Mouse (Mus musculus): ENCODE data around the gene Nrxn2.

Nrxn2 gene

DNA sequence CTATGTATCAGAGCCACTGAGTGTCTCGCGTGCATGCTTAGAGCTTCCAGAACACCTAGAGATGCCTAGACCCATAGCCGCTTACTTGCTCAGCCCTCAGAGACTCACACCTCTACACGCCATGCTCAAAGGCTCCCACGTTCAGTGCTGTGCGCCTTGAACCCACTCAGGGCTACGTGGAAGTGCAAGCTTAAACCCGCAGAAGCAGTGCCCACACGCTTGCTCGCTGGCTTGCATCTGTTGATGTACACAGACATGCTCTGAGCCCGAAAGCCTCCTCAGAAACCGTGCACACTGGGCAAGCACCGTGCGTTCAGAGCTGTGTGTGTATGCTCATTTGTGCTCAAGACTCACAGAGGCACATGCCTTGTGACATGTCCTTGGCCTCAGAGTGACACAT is 103.8 kb downstream of the Nrxn2 start:
- DNase-seq, result no peak

DNA sequence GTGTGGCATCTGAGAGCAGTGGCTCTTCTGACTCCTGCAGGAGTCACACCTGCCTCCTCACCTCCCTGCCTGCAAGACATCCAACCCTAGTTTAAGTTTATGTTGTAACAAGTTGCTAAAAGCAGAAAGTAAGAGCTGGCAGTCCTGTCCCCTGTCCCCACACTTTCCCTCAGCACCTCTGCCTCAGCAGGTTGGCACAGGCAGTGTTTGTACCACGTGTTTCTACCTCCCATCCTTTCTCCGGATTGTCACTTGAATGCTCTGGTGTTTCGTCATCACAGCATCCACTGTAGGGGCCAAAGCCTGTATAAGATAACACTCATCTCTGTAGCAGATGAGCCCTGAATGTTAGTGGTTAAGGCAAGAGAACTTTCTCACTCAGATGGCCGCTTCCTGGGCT is 106.5 kb downstream of the Nrxn2 start:
- no peak for DNase-seq

DNA sequence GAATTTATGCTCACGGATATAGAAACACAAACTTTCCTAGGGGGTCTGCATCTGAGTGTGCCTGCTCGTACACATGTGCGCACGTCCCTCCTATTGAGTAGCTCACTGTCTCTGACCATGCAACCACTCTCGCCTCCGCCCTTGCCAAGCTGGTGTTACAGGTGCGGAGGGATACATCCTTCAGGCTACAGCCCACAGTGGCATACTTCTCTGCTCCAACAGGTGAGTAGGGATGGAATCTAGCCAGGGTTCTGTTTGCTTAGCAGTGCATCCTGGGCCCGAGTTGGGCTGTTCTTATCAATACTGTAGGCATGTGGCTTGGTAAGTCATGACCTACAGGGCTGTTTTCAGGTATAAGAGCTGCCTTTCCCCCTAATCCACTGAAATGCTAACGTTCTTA is 107.5 kb downstream of the Nrxn2 start:
- DNase-seq, result no peak

DNA sequence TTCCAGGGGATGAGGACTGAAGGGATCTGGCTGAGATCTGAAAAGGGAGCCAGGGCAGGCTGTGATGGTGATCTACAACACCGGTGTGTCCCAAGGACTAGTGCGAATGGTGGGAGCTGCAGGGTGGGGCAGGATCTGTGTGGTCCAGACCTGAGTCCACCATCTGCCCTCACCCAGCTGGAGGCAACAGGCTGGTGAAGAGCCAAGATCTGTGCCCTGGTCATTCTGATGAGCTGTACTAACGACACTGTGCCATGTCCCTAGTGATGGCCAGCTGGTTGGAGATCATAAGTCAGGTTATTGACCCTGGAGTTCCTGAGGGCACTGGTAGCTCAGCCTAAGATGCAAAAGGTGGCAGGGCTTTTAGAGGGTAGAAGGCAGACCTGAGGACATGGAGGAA is 108.9 kb downstream of the Nrxn2 start:
- no peak for DNase-seq

DNA sequence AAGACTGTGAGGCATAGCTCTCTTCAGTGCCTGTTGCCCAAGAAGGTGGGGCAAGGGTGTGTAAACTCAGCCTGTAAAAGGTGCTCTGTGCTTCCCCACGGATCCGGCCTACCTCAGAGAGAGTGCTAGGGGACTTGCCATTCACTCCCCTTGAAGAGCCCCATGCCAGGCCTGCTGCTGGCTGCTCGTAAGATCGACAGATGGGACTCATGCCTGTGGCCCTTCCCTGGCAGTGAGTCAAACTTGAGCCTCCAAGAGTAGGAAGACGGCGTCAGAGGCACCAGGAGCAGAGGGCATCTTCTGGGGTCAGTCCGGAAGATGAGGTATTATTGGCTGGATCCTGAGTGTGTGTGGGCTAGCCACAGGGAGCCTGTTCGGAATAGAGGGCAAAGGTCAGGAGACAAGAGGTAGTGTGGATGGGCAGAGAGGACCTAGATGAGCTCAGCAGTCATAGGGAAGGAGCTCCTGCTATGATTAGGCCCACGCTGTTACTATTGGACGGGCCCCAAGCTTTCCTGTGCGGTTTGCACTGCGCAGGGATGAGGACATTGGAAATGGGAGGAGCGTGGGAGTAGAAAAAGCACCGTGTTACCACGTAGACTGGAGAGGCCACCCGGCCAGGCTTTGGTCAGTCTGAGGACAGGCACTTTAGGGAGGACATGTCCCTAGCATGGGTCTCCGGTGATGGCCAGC is 109.5 kb downstream of the Nrxn2 start:
- no peak for DNase-seq

DNA sequence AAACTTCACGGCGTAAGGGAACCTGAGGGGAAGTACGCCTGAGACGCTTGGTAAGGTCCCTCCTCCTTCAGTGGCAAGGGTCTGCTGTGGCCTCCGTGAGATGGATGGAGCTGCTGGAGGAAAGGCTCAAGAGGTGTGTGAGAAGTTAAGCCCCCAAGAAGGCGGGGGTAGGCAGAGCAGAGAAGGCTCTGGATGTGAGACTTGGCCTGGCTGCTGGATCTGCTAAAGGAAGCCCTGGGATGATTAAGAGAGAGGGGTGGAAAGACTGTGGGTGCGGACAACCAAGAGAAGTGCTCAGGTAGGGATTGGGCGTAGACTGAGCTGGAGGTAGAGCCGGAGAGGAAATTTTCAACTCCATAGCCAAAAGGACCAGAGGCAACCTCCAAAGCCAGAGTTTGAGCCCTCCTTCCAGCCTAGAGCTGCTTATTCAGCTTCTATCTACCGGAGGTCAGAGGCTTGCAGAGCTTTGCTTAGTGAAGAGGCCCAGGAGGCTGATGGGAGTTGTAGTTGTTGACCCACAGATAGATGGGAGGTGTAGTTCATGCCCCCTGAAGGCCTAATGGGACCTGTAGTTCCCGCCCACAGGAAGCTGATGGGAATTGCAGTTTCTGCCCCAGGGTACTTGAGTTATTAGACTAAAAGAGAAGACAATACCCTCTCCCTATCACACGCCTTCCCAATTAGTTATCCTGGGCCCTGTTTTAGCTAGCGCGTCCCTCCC is 110.9 kb downstream of the Nrxn2 start:
- no peak for DNase-seq

DNA sequence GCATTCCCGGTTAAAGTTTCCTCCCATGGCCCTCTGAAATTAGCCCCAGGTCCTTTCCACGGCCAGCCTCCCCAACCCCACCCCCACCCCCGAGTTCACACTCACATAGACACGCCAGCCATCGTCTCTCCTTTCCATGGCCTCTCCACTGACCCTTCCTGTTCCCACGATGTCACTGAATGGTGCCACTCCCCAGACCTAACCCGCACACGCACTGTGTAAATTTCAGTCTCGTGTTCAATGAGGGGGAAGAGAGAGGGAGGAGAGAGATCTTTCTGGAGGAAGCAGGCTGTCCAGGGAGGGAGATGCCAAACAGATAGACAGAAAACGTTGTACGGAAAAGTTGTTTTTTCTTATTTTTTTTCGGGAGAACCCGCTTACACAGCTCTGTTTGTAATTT is 111.8 kb downstream of the Nrxn2 start:
- DNase-seq, result no peak

DNA sequence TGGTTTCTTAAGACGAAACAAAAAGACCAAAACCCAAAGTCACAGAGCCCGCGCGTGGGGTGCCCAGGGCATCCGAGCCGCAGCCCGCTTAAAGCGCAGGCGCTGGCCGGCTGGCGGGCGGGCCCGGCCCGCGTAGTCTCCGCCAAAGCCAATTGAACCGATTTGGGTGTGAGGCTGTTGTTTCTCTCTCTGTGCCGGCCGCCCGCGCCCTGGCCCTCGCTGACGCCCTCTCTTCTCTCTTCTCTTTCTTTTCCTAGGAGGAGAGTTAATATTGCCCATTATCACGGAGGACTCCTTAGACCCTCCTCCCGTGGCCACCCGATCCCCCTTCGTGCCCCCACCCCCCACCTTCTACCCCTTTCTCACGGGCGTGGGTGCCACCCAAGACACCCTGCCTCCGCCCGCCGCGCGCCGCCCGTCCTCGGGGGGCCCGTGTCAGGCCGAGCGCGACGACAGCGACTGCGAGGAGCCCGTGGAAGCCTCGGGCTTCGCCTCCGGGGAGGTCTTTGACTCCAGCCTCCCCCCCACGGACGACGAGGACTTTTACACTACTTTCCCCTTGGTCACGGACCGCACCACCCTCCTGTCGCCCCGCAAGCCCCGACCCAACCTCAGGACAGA is 112.6 kb downstream of the Nrxn2 start:
- DNase-seq, result no peak

DNA sequence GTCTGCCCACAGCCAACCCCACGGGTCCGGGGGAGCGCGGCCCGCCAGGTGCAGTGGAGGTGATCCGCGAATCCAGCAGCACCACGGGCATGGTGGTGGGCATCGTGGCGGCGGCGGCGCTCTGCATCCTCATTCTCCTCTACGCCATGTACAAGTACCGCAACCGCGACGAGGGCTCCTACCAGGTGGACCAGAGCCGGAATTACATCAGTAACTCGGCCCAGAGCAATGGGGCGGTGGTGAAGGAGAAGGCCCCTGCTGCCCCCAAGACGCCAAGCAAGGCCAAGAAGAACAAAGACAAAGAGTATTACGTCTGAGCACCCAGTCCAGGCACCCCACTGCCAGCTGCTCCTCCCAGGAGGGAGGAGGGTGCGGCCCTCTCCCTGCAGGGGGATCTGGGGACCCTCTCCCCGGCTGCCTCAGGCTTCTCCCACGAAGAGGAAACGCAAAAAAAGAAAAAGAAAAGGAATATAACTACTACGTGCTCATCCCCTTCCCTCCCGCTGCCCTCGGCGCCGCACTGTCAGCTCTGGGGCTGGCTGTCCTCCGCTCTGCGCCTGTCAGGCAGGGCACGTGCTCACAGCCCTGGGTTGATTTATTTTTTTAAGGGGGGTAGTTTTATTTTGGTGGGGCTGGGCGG is 113.4 kb downstream of the Nrxn2 start:
- DNase-seq, result no peak

DNA sequence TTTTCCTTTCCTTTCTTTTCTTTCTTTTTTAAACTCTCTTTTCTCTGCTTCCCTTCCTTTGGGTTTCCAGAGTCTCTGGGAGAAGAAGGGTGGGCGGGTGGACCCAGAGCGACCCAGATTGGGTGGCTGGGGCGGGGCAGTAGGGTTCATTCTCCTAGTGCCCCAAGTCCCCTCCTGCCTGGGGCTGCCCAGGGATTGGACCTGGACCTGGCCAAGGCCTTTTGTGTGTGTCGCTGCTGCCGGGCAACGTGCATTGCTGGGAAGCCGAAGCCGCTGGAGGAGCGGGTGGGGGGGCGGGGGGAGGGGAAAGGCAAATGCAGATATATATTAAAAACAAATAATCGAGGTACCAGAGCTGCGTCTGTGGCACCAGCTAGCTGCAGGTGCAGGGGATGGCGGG is 114.1 kb downstream of the Nrxn2 start:
- no peak for DNase-seq

DNA sequence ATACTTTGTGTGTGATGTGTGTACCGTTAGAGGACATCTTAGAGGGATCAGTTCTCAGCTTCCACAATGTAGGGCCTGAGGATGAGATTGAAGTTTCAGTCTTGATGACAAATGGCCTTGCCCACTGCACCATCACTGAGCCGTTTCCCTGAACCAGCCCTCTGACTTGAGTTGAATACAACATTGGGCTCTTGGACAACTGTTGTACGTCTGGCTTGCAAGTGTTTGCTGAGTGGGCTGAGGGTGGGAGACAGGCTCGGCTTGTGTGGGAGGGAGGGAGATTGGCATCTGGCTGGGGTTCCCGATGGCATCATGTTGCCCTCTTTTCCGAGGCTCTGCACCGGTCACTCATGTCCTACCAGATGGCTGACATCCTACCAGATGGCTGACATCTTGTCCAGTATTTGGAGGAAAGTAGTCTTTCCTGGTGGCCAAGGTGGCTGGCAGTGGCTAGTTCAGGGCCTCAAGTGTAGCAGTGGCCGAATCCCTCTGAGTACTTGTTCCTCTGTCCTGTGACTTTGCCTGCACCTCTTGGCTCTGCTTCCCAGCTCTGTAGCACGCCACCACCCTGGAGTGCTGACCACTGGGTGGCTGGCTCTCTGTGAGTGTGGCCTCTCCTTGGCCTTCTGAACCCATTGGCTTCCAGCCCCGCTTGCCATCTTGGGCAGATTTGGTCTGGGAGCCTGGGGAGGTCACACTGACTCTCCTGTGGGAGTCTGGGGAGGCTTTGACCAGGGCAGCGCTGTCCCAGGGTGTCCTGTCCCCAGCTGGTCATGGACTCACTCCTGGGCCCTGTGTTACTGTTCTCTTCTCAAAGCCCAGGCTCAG is 115.0 kb downstream of the Nrxn2 start:
- no peak for DNase-seq

DNA sequence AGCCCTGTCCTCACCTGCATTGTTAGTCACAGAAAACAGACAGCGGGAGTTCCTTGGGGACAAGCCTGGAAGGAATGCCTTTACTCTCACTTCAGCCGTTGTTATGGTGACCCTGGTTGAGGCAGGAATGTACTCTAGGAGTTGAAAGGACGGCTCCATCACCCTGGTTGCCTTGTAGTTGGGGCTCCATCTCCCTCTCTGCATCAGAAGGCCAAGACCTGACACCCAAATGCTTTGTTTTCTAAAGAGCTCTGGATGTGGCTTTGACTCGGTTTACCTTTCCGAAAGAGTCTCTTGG is 115.5 kb downstream of the Nrxn2 start:
- no peak for DNase-seq

DNA sequence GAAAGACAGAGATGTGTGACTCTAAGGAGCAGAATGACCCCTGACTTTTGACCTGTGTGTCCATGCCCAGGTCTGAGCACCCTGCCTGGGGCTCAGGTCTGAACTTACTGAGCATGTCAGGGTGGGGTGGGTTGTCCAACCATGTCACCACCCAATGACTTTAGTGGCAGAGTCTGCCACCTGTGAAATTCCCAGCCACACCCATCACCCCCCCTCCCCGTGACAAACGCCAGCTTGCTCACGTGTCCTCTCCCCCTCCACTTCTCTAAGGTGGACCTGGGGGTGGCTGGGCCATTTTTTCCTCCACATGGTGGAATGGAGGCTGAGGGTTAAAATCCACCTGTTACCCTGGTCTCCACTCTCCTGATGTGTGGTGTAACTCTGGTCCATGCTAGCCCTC is 117.7 kb downstream of the Nrxn2 start:
- no peak for DNase-seq

DNA sequence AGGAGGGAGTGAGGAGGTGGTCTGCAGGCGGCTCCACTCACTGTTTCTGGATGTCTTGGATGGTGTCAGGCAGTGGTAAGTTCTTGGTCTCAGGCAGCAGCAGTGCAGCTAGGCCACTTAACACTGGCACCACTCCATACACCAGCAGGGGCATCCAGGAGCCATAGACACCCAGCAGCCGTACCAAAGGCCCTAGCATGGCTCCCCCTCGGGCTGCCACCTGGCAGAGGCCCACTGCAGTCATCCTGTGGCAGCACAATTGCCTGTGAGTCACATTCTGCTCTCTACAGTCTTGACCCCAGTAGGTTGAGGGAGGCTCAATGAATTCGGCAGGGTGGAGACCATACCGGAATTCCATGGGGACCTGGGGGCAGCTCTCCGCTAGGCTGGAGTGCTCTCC is 118.2 kb downstream of the Nrxn2 start:
- DNase-seq, result no peak

DNA sequence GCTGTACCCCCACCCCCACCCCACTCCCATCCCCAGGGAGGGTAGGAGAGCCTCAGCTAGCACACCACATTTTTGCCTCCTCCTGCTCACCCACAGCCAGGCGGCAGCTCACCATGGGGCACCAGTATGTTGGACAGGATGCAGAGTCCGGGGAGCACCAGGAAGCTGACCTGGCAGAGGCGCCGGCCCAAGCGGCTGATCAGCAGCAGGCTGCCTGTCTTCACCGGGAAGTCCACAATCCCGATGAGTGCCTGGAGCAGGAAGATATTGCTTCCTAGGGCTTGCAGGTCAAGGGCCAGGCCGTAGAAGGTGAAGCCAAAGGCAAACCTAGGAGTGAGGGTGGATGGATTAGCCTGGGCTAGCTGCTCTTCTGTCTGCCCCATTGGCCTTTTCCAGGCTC is 119.0 kb downstream of the Nrxn2 start:
- DNase-seq, result peak; percentile 13

DNA sequence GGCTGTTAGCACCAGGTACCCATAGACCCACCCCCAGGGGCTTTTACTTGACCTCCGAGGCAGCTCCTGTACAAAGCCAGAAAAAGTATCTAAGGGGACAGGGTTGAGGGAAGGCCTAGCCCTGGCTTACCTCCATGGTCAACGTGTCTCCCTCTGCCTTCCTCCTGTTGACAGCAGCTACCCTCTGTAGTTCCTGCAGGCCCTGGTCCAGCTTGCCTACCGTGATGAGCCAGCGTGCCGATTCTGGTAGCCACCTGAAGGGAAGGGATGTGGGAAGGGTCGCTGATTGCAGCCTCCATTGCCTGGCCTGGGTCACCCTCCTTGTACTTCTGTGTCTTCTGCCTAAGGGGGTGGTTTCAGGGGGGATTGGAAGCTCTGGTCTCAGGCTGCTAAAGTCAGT is 120.0 kb downstream of the Nrxn2 start:
- DNase-seq, result no peak

DNA sequence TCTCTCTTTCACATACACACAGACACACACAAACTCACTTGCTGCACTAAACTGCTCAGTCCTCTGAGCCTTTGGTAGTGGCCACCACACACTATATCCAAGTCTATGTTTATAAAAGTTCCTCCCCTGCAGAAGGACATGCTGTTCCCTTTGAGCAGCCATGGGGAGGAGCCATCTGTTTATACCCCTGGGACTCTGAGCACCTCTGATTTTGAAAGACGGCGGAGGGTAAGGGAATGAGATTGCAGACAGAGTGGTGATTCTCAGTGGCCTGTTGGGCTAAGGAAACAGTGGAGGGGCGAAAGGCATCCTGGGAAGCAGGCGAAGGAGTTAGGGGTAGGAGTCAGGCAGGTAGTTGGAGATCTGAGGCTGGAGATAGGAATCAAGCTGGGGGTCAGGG is 121.1 kb downstream of the Nrxn2 start:
- DNase-seq, result no peak

DNA sequence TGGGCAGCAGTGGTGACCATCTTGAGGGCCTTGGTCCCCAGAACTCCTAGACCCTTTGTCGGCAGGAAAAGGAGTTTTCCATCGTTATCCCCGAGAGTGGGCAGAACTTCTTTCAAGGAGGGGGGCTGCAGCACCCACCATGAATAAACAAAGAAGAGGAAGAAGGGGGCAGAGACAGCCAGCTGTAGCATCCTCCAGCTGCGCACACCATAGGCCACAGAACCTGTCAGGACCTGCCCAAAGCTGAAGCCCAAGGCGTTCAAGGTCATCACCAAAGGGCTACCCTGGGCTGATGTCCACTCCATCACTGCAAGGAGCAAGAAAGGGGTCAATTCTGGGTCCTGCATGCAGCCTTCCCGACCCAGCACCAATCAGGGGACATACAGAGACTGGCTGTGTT is 121.7 kb downstream of the Nrxn2 start:
- no peak for DNase-seq

DNA sequence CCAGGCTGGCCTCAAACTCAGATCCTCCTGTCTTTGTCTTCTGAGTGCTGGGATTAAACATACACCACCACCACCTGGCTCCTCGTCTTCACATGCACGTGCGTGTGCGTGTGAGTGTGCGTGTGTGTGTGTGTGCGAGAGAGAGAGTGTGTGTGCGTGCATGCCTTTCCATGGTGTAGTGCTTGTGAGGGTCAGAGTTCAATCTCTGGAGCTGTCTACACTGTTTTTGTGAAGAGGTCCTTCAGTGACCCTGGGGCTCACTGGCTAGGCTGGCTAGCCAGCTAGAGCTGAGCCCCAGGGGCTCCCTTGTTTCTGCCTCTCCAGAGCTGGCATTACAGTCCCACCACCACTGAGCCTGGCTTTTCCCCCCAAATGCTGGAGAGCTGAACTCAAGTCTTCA is 123.0 kb downstream of the Nrxn2 start:
- no peak for DNase-seq

DNA sequence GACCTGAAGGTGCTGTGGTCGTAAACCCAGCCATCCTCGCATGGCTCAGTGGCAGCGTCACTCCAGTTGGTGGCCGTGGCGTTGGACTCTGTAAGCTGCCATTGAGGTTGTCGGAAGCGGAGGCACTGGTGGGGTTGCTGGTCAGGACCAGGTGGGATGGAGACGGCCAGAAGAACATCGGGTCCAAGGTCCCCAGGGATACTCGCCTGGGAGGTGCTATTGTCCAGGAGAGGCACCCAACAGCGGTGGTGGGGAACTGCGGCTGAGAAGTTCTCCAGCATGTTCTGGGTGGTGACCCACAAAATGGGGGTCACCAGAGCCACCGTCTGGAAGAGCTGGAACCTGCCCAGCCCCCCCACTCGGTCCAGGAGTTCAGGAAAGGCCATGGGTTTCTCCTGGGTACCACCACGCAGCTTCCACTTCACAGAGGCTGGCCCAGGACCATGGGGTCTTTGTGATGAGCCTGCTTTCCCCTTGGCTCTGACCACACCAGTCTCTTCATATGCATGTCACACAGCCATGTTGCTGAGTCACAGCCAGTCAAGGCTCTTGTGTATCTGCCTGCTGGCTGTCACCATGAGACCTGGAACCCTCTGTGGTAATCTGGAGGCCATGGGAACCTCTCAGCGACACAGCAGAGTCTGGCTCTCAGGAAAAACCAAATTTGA is 124.0 kb downstream of the Nrxn2 start, which contains the start of gene Slc22a12:
Gene Slc22a12, minus strand, starts transcription at position 666 of the 668 bp plus-strand sequence.
- DNase-seq, result no peak

DNA sequence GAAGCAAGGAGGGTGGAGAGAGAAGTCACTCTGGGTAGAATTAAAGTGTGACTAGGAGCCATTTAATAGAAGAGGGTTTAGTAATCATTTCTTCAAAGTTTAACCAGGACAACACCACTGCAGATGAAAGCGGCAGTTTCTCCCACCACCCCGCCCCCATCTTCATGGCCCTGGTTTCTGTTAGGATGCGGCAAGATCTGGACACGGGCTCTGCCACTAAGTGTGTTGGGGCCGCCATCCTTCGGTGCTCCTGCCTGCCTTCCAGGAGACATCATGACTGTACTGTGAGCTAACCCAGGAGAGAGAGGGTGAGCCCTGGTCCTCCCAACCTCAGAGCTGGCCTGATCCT is 124.5 kb downstream of the Nrxn2 start:
- no peak for DNase-seq

DNA sequence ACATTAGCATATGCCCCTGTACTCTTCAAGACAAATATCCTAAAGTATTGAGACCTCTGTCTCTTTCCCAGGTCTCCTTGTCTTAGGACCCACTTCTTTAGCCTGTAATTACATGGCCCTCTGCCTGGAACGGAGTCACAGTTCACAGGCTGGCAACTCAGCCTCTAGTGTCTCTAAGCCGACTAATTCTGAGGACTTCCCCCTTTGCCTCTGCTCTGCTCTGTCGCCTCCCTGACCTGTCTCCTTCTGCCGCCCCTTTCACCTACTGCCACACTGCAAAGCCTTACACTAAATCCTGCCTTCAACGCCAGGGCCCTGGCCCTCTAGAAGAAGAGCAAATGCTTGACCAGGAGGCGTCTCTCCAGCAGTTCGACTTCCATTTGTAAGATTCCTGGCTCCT is 125.0 kb downstream of the Nrxn2 start:
- DNase-seq, result no peak

DNA sequence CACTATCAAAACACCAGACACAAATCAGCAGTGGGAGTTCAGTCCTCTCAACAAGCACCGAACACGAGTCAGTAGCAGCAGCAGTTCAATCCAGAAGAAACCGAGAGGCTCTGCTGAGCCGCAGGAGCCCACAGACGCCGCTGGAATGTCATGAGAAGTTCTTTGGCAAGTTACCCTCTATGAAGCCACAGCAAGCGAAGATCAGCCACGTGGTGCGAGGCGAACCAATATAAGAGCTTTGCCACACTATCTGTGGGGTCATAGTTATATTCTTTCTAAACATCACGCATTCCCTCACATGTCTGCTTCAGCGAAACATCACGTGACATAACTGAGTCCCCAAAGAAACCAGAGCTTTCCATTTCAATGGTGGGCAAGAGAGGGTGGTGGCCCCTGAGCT is 126.2 kb downstream of the Nrxn2 start:
- DNase-seq, result no peak
